Mouse (Mus musculus): ENCODE data around the gene Arl3.

- TF ChIP-seq GATA1 (IDR thresholded peaks at IDR 0.05; ENCODE audit: low read length): no peak
- TF ChIP-seq TAL1 (IDR thresholded peaks at IDR 0.05; ENCODE audit: low read length): no peak
These were observed 67.2 kb downstream of the Arl3 start for GRCm38 (mm10) chr19:46505646-46506371.

Measured in erythroblast, embryonic 14.5 days (primary cell).